Mouse (Mus musculus): ENCODE results near the gene Apoa4.
A peak's percentile ranks its signal among the peaks of the same experiment; 100 is the strongest.

Apoa4 gene

GRCm38 (mm10) chr9:46240526-46241153 is at the start of gene Apoa4:
Apoa4 (plus strand) TSS chr9:46240696.
- no peak for DNase-seq (ENCODE audit: low read depth, low spot score)

GRCm38 (mm10) chr9:46191234-46191633 is 49.3 kb upstream of the Apoa4 start:
- DNase-seq (ENCODE audit: low read depth, low spot score), result no peak

- DNase-seq (ENCODE audit: low read depth, low spot score), result peak; percentile 75
Measured at GRCm38 (mm10) chr9:46191644-46192043, 48.9 kb upstream of the Apoa4 start.

- DNase-seq (ENCODE audit: low read depth, low spot score), result no peak
Measured at GRCm38 (mm10) chr9:46192642-46193041, 47.9 kb upstream of the Apoa4 start.

- DNase-seq (ENCODE audit: low read depth, low spot score), result no peak
Measured at GRCm38 (mm10) chr9:46194809-46195208, 45.7 kb upstream of the Apoa4 start.

- no peak for DNase-seq (ENCODE audit: low read depth, low spot score)
Measured at GRCm38 (mm10) chr9:46196699-46197169, 43.8 kb upstream of the Apoa4 start.

GRCm38 (mm10) chr9:46198461-46198860 is 42.0 kb upstream of the Apoa4 start:
- DNase-seq (ENCODE audit: low read depth, low spot score), result peak; percentile 18

GRCm38 (mm10) chr9:46198936-46199335 is 41.6 kb upstream of the Apoa4 start:
- DNase-seq (ENCODE audit: low read depth, low spot score), result no peak

- no peak for DNase-seq (ENCODE audit: low read depth, low spot score)
Measured at GRCm38 (mm10) chr9:46199609-46200008, 40.9 kb upstream of the Apoa4 start.

GRCm38 (mm10) chr9:46206834-46207500 is 33.5 kb upstream of the Apoa4 start:
- no peak for DNase-seq (ENCODE audit: low read depth, low spot score)

- no peak for DNase-seq (ENCODE audit: low read depth, low spot score)
Measured at GRCm38 (mm10) chr9:46207501-46207869, 33.0 kb upstream of the Apoa4 start.

GRCm38 (mm10) chr9:46208401-46208974 is 32.0 kb upstream of the Apoa4 start:
- no peak for DNase-seq (ENCODE audit: low read depth, low spot score)

- DNase-seq (ENCODE audit: low read depth, low spot score), result no peak
Measured at GRCm38 (mm10) chr9:46210473-46210872, 30.0 kb upstream of the Apoa4 start.

GRCm38 (mm10) chr9:46214276-46214675 is 26.2 kb upstream of the Apoa4 start:
- DNase-seq (ENCODE audit: low read depth, low spot score), result no peak

- DNase-seq (ENCODE audit: low read depth, low spot score), result no peak
Measured at GRCm38 (mm10) chr9:46214946-46215337, 25.6 kb upstream of the Apoa4 start.

- DNase-seq (ENCODE audit: low read depth, low spot score), result no peak
Measured at GRCm38 (mm10) chr9:46215338-46216322, 24.9 kb upstream of the Apoa4 start.

- DNase-seq (ENCODE audit: low read depth, low spot score), result no peak
Measured at GRCm38 (mm10) chr9:46216744-46217470, 23.6 kb upstream of the Apoa4 start.

- DNase-seq (ENCODE audit: low read depth, low spot score), result no peak
Measured at GRCm38 (mm10) chr9:46218176-46218575, 22.3 kb upstream of the Apoa4 start.

- no peak for DNase-seq (ENCODE audit: low read depth, low spot score)
Measured at GRCm38 (mm10) chr9:46223090-46223489, 17.4 kb upstream of the Apoa4 start.

- DNase-seq (ENCODE audit: low read depth, low spot score), result no peak
Measured at GRCm38 (mm10) chr9:46224101-46224500, 16.4 kb upstream of the Apoa4 start.
